Mouse (Mus musculus) limb, embryonic 11.5 days (tissue): ENCODE measurements around the gene Scube1. TPM values are rescaled to one million over a fixed set of nuclear protein-coding genes. Genes with fewer than 3 reads are reported as not detected.

Experiments
- ATAC-seq: fragments of 200-750 bp; cut with Nextera tagmentation; 2 replicates; pipeline ENCODE4 v1.8.0; 2017; ENCODE audit warnings: low read depth; ENCODE audit not compliant: insufficient number of reproducible peaks, low FRiP score, low TSS enrichment
- DNase-seq: peaks from one replicate; pipeline ENCODE4 v3.0.0-alpha.2; 2015; ENCODE audit warnings: low spot score
- H3K27ac ChIP-seq: fragments of 300-500 bp; sonication (generic); replicated peaks from 2 replicates; pipeline ENCODE4 v1.5.1; 2014; ENCODE audit warnings: low read depth, mild to moderate bottlenecking, low read length
- H3K27me3 ChIP-seq: fragments of 300-500 bp; sonication (generic); 2 replicates; pipeline ENCODE4 v1.6.1; 2014; ENCODE audit warnings: mild to moderate bottlenecking, low read length, mixed read lengths; ENCODE audit not compliant: control insufficient read depth, insufficient read depth
- H3K36me3 ChIP-seq: fragments of 300-500 bp; sonication (generic); 2 replicates; pipeline ENCODE4 v1.6.1; 2014; ENCODE audit warnings: mild to moderate bottlenecking, low read length, moderate library complexity, mixed read lengths; ENCODE audit not compliant: control insufficient read depth, insufficient read depth
- H3K4me1 ChIP-seq: fragments of 300-500 bp; sonication (generic); 2 replicates; pipeline ENCODE4 v1.6.1; 2014; ENCODE audit warnings: low read length, mixed read lengths; ENCODE audit not compliant: control insufficient read depth, insufficient read depth
- H3K4me2 ChIP-seq: fragments of 300-500 bp; sonication (generic); 2 replicates; pipeline ENCODE4 v1.6.1; 2014; ENCODE audit warnings: low read depth, mild to moderate bottlenecking, moderate library complexity; ENCODE audit not compliant: severe bottlenecking
- H3K4me3 ChIP-seq: fragments of 300-500 bp; sonication (generic); 2 replicates; pipeline ENCODE4 v1.5.1; 2014; ENCODE audit warnings: low read depth, low read length
- H3K9ac ChIP-seq: fragments of 300-500 bp; sonication (generic); 2 replicates; pipeline ENCODE4 v1.6.1; 2014; ENCODE audit warnings: mild to moderate bottlenecking, low read length
- H3K9me3 ChIP-seq: fragments of 300-500 bp; sonication (generic); 2 replicates; pipeline ENCODE4 v1.6.1; 2016; ENCODE audit warnings: low read length; ENCODE audit not compliant: control insufficient read depth
- WGBS: fragments of 180-500 bp; shearing (Covaris S2); extraction: QIAGEN DNeasy Blood & Tissue Kit; methylation state at CpG from one replicate; pipeline ENCODE4 v1.1.7; 2014; 5-methylcytosine and 5-hydroxymethylcytosine counted together
- polyA plus RNA-seq: library from polyadenylated mRNA; unstranded; fragments of >200 nt; fragmentation: Nextera tagmentation; extraction: Ambion mirVana; gene quantifications from 2 replicates; pipeline ENCODE4 v1.2.1, GENCODE M21; 2014

The Scube1 gene
- polyA plus RNA-seq, 1 experiment from 2014 or later, result 62.3 TPM

DNA sequence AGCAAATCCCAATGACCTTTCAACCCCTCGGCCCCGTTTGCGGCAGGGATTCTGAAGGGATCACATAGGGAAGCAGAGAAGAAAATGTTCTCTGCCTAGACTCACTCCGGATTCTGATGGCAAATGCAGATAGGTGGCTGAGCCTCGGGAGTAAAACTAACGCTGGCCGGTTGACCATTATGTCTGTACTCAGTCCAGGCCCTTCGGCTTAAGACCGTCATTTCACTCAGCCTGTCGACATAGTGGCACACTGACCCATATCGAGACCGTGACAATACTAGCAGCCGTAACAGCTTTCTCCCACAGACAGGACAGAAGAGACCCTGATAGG is 24.3 kb downstream of the Scube1 start:
- WGBS, result 30% methylated on average over 13 of the region's 13 CpGs
- no peak overlapping the region for H3K4me3 ChIP-seq

DNA sequence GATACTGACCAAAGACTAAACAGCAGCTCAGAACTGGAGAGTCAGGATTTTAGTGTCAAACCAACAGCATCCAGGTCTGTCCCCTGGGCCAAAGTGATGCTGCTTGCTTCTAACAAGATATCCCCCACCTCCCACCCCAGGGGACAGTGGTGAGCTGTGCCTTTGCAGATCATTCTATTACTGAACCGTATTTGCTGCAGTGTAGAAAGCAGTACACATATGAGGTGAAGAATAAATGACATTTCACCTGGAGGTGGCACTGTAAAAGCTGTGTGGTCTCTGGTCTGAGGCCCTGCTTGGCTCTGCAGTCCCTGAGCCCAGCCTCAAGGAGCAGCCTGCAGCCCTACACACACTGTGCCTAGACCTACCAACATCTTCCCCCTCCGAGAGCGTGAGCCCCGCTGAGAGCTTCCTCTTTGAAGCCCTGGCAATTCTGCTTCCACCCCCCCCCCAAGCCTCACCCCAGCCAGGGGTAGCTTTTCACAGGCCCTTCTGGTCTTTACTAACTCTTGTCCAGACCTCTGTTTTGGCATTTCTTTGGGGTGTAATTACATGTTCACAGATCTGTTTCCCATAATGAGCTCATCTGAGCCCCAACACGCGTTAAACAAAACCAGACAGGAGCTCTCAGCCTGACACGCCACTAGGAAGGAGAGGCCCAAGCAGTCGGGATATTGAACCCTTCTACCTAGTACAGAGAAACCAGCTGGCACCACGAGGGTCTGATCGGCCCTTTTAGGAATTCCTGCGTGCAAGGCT is 24.8 kb downstream of the Scube1 start:
- no peaks in the 10 kb centered on the region for H3K27me3 ChIP-seq
- peaks cover 10% of the 10 kb centered on the region; the same call in 1 of the 2 replicates for H3K36me3 ChIP-seq
- peak overlapping the region; percentile 85 for H3K27ac ChIP-seq
- no peak overlapping the region for H3K9ac ChIP-seq
- peak; percentile 63 for ATAC-seq
- peaks cover 55% of the 10 kb centered on the region for H3K4me1 ChIP-seq
- H3K4me3 ChIP-seq, result no peak overlapping the region
- DNase-seq, result peak; percentile 73
- 6% methylated on average over 11 of the region's 11 CpGs for WGBS
- H3K9me3 ChIP-seq, result no peaks in the 10 kb centered on the region; the same call in 1 of the 2 replicates
- H3K4me2 ChIP-seq, result no peak overlapping the region

More for the DNA sequence above, 24.3 kb downstream of the Scube1 start:
- ATAC-seq (no peak), DNase-seq (no peak)
- Histone ChIP-seq H3K9me3 (no peaks in the 10 kb centered on the region; the same call in 1 of the 2 replicates), H3K4me2 (no peak overlapping the region), H3K36me3 (peaks cover 10% of the 10 kb centered on the region; the same call in 1 of the 2 replicates), H3K27ac (peak overlapping the region; percentile 85), H3K4me1 (peaks cover 55% of the 10 kb centered on the region), H3K27me3 (no peaks in the 10 kb centered on the region), H3K9ac (no peak overlapping the region)

DNA sequence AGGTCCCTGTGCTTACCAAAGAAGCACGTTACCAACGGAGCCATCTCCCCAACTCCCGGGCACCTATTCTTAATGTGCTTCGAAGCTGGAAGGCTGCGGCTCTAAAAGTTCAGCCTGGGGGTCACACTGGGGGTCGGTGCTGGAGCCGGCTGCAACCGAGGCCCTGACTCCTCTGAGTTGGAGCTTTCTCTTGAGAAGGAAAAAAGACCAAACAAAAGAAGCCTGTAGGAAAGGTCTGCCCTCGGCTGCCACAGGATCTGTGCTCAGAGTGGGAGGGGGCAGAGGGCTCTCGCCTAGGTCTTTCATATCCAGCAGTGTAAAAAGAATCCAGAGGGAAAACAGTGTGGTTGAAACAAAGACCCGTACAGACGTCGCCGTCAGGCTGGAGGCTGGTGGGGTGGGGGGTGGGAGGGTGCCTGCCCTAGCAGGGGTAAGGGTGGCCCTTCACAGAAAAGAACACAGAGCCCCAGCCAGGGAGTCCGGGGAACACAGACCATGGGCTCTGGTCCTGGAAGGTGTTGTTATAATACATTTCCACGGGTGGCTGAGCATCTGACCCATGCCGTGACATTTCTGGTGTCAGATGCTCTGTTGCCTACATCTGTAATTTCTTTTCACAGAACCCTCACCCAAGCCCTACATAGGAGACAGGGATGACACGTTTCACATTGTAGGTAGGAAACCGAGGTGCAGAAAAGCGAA is 25.5 kb downstream of the Scube1 start:
- H3K27me3 ChIP-seq, result no peaks in the 10 kb centered on the region
- no peak; the same call in 1 of the 2 replicates for ATAC-seq
- H3K4me3 ChIP-seq, result no peak overlapping the region
- H3K36me3 ChIP-seq, result peaks cover 10% of the 10 kb centered on the region; the same call in 1 of the 2 replicates
- no peaks in the 10 kb centered on the region; the same call in 1 of the 2 replicates for H3K9me3 ChIP-seq
- H3K9ac ChIP-seq, result no peak overlapping the region
- 38% methylated on average over 20 of the region's 20 CpGs for WGBS
- peak overlapping the region; percentile 85 for H3K27ac ChIP-seq
- peak; percentile 48 for DNase-seq
- peaks cover 55% of the 10 kb centered on the region for H3K4me1 ChIP-seq
- no peak overlapping the region for H3K4me2 ChIP-seq

DNA sequence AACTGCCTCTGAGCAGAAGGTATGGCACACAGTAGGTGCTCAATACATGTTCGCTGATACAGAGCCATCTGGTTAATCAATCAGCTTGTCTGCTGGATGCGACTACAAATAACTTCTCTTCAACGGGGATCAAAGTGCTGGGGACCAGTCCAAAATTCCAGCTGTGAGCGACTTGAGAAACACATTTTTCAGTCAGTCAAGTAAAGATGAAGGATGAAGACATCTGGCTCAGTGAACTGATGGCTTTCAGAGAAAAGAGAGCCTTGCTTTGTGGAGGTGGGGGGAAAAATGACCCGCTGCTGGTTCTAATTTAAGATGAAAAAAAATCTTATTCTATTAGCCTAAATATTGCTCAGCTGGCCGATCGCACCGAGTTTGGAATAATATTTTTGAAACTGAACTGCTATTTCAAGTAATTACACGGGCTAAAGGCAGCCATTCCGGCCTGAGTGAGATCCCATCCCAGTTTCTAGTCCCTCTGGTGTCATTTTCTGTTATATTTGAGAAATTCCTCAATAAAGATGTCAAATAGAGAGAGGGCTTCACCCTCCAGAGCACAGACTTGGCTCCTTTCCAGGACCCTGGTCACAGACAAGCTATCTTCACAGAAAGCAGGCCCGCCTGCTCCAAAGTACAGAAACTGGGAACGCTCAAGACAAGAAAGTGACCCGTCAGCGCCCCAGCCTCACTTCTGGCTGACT is 28.0 kb downstream of the Scube1 start:
- H3K9ac ChIP-seq, result no peak overlapping the region
- no peak overlapping the region for H3K4me2 ChIP-seq
- ATAC-seq (no peak), DNase-seq (peak; percentile 52)
- peaks cover 68% of the 10 kb centered on the region for H3K4me1 ChIP-seq
- peak overlapping the region; percentile 65 for H3K27ac ChIP-seq
- H3K4me3 ChIP-seq, result no peak overlapping the region
- no peaks in the 10 kb centered on the region; the same call in 1 of the 2 replicates for H3K36me3 ChIP-seq
- H3K27me3 ChIP-seq, result no peaks in the 10 kb centered on the region
- WGBS, result 51% methylated on average over 14 of the region's 14 CpGs
- H3K9me3 ChIP-seq, result no peaks in the 10 kb centered on the region

DNA sequence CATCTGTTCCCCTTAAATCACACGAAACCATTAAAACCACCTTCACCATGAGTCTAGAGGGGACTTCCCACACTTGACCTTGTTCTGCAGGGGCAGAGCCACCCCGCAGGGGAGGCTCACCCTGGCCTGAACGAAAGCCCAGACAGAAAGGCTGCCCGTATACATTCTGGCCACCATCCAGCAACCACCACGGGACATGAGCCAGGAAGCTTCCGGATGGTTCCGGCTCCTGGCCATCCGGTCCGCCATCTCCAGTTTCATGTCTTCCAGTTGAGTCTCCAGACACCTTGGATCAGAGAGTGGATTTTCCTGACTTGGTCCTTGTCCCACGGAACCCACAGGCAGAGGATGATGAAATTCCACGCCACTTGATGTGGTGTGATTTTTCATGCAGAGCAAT is 29.7 kb downstream of the Scube1 start:
- 81% methylated on average over 11 of the region's 11 CpGs for WGBS
- no peak overlapping the region for H3K27ac ChIP-seq
- H3K4me1 ChIP-seq, result peaks cover 54% of the 10 kb centered on the region
- no peak overlapping the region for H3K4me2 ChIP-seq
- no peaks in the 10 kb centered on the region; the same call in 1 of the 2 replicates for H3K36me3 ChIP-seq
- no peak overlapping the region for H3K4me3 ChIP-seq
- no peaks in the 10 kb centered on the region for H3K27me3 ChIP-seq
- ATAC-seq, result no peak
- no peak for DNase-seq
- H3K9ac ChIP-seq, result no peak overlapping the region
- H3K9me3 ChIP-seq, result no peaks in the 10 kb centered on the region

DNA sequence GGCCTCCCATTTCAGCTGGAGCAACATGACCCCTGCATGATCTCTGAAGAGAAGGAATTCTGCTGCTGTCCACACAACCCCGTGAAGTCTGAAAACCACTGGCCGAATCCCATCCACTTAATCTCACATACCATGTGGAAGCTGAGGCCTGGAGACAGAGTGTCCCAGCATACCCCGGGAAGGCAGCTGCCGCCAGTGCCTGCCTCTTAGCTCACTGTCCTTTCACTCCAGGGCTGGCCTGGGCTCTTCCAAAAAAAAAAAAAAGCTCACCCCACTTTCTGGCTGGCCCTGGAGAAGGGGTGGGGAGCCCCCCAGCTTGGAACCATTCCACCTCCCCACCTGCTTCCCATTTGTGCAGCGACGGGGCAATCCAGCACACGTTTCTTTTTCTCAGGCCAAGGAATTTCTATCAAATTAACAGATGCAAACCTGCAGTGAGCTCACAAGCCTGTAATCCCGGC is 32.9 kb downstream of the Scube1 start:
- Histone ChIP-seq H3K9me3 (no peaks in the 10 kb centered on the region), H3K36me3 (no peaks in the 10 kb centered on the region; the same call in 1 of the 2 replicates), H3K27ac (0 out of 2 replicates have a peak overlapping the region, but pooled peaks have one; percentile 32), H3K4me2 (no peak overlapping the region), H3K9ac (no peak overlapping the region), H3K4me3 (no peak overlapping the region), H3K4me1 (peaks cover 23% of the 10 kb centered on the region), H3K27me3 (no peaks in the 10 kb centered on the region)
- 25% methylated on average over 8 of the region's 8 CpGs for WGBS
- DNase-seq (no peak), ATAC-seq (no peak)

DNA sequence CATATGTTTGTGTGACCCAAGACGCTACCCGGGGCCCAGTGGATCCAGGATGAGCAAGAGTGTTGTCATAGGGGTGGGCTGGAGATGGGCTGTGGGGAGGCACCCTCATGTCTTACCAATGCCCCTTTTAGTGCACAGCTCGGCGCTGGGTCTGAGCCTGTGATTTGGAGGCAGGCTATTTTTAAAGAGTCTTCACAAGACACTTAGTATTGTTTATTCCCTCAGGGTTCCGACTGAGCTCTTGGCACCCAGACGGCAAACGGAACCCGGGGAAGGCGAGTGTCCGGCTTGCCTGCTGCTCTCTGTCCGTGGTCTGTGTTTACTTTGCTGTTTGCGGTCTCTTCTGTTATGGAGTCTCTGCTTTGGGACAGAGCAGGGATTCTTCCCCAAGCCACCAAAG is 34.9 kb downstream of the Scube1 start:
- no peaks in the 10 kb centered on the region for H3K27me3 ChIP-seq
- ATAC-seq (no peak), DNase-seq (no peak)
- no peak overlapping the region for H3K27ac ChIP-seq
- no peaks in the 10 kb centered on the region for H3K9me3 ChIP-seq
- no peak overlapping the region for H3K4me3 ChIP-seq
- peaks cover 13% of the 10 kb centered on the region for H3K4me1 ChIP-seq
- no peak overlapping the region for H3K9ac ChIP-seq
- H3K4me2 ChIP-seq, result no peak overlapping the region
- no peaks in the 10 kb centered on the region; the same call in 1 of the 2 replicates for H3K36me3 ChIP-seq
- whole genome bisulfite sequencing, result 92% methylated on average over 12 of the region's 12 CpGs

DNA sequence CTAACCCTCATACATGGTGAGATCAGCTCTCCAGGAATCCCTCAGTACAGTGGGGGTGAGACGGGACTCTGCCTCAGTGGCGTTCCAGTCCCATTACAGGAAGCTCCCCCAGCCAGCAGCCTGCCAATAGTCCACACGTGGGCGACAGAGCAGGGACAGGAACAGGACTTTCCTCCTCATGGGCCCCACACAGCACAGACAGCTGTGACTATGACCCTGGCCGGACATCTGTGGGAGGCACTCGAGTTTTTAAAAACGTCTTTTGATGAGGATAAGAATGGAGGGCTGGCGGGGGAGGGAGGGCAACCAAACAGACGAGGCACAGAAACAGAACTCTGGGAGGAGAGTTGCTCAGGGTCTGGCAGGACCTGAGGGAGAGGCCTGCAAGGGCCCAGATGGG is 38.2 kb downstream of the Scube1 start:
- Histone ChIP-seq H3K9ac (no peak overlapping the region), H3K9me3 (no peaks in the 10 kb centered on the region), H3K27me3 (no peaks in the 10 kb centered on the region), H3K27ac (no peak overlapping the region), H3K36me3 (no peaks in the 10 kb centered on the region; the same call in 1 of the 2 replicates), H3K4me2 (no peak overlapping the region), H3K4me1 (peaks cover 27% of the 10 kb centered on the region), H3K4me3 (no peak overlapping the region)
- WGBS, result 66% methylated on average over 9 of the region's 9 CpGs
- ATAC-seq, result no peak
- no peak for DNase-seq
